Mouse (Mus musculus) neural tube, embryonic 13.5 days (tissue): ENCODE measurements around the gene Mob3a. TPM values are rescaled to one million over a fixed set of nuclear protein-coding genes. Genes with fewer than 3 reads are reported as not detected.

Experiments used
- ATAC-seq: fragments of 200-750 bp; cut with Nextera tagmentation; 2 replicates; pipeline ENCODE4 v1.8.0; 2017; ENCODE audit warnings: low read depth, mild to moderate bottlenecking, moderate TSS enrichment, moderate library complexity
- H3K27ac ChIP-seq: fragments of 300-500 bp; sonication (generic); replicated peaks from 2 replicates; pipeline ENCODE4 v1.5.1; 2015; ENCODE audit warnings: moderate library complexity, mild to moderate bottlenecking, inconsistent platforms
- H3K27me3 ChIP-seq: fragments of 300-500 bp; sonication (generic); 2 replicates; pipeline ENCODE4 v1.6.1; 2015; ENCODE audit warnings: mild to moderate bottlenecking, inconsistent platforms
- H3K36me3 ChIP-seq: fragments of 300-500 bp; sonication (generic); 2 replicates; pipeline ENCODE4 v1.6.1; 2015; ENCODE audit warnings: mild to moderate bottlenecking, inconsistent platforms
- H3K4me1 ChIP-seq: fragments of 300-500 bp; sonication (generic); replicated peaks from 2 replicates; pipeline ENCODE4 v1.6.1; 2015; ENCODE audit warnings: inconsistent platforms
- H3K4me2 ChIP-seq: fragments of 300-500 bp; sonication (generic); 2 replicates; pipeline ENCODE4 v1.6.1; 2015; ENCODE audit warnings: inconsistent platforms, mild to moderate bottlenecking, moderate library complexity
- H3K4me3 ChIP-seq: fragments of 300-500 bp; sonication (generic); 2 replicates; pipeline ENCODE4 v1.5.1; 2015; ENCODE audit warnings: mild to moderate bottlenecking, inconsistent platforms
- H3K9ac ChIP-seq: fragments of 300-500 bp; sonication (generic); 2 replicates; pipeline ENCODE4 v1.6.1; 2015; ENCODE audit warnings: moderate library complexity, mild to moderate bottlenecking, inconsistent platforms
- H3K9me3 ChIP-seq: fragments of 300-500 bp; sonication (generic); 2 replicates; pipeline ENCODE4 v1.6.1; 2016; ENCODE audit warnings: inconsistent platforms
- WGBS: fragments of 180-500 bp; shearing (Covaris S2); methylation state at CpG from one replicate; pipeline ENCODE4 v1.1.7; 2015; 5-methylcytosine and 5-hydroxymethylcytosine counted together
- polyA plus RNA-seq: library from polyadenylated mRNA; unstranded; fragments of >200 nt; fragmentation: Nextera tagmentation; extraction: Ambion mirVana; gene quantifications from 2 replicates; pipeline ENCODE4 v1.2.1, GENCODE M21; 2015

Mob3a gene
- polyA plus RNA-seq, result 46.4 and 55.1 TPM in 2 replicates

GRCm38 (mm10) chr10:80701721-80702535, at the start of gene Mob3a, which contains the start of gene Izumo4:
Gene Mob3a (minus strand): TSS chr10:80701977.
Gene Izumo4 (plus strand): TSS chr10:80702184.
- peak within 1 kb of the TSS; percentile 83 for H3K9ac ChIP-seq
- no peaks in the 10 kb centered on the region for H3K9me3 ChIP-seq
- H3K27me3 ChIP-seq, result no peaks in the 10 kb centered on the region
- peak within 1 kb of the TSS; percentile 73 for H3K4me3 ChIP-seq
- peak within 1 kb of the TSS; percentile 83 for H3K4me2 ChIP-seq
- H3K36me3 ChIP-seq, result peaks cover 19% of the 10 kb centered on the region
- ATAC-seq, result peak; percentile 97
- WGBS, result under 1% methylated on average over 59 of the region's 59 CpGs
- peaks cover 60% of the 10 kb centered on the region for H3K4me1 ChIP-seq
- peak within 1 kb of the TSS; percentile 89 for H3K27ac ChIP-seq

- Histone ChIP-seq H3K36me3 (no peaks in the 10 kb centered on the region), H3K4me3 (peak overlapping the region; percentile 13), H3K27ac (0 out of 2 replicates have a peak overlapping the region, but pooled peaks have one; percentile 42), H3K4me1 (peaks cover 26% of the 10 kb centered on the region), H3K9ac (peak overlapping the region; percentile 48; the same call in 1 of the 2 replicates), H3K9me3 (no peaks in the 10 kb centered on the region), H3K4me2 (peak overlapping the region; percentile 44), H3K27me3 (peaks cover 4% of the 10 kb centered on the region; the same call in 1 of the 2 replicates)
- 14% methylated on average over 16 of the region's 16 CpGs for whole genome bisulfite sequencing
- ATAC-seq, result no peak
Measured at GRCm38 (mm10) chr10:80751188-80751832, 49.5 kb upstream of the Mob3a start.

GRCm38 (mm10) chr10:80748609-80749008, 46.8 kb upstream of the Mob3a start:
- 18% methylated on average over 6 of the region's 6 CpGs for WGBS
- H3K36me3 ChIP-seq, result no peaks in the 10 kb centered on the region

GRCm38 (mm10) chr10:80747410-80747809, 45.6 kb upstream of the Mob3a start:
- WGBS, result 16% methylated on average over 3 of the region's 3 CpGs
- Histone ChIP-seq H3K36me3 (no peaks in the 10 kb centered on the region), H3K27ac (no peak overlapping the region), H3K9me3 (no peaks in the 10 kb centered on the region), H3K9ac (no peak overlapping the region), H3K4me2 (no peak overlapping the region), H3K4me1 (peaks cover 17% of the 10 kb centered on the region), H3K27me3 (peaks cover 7% of the 10 kb centered on the region; the same call in 1 of the 2 replicates), H3K4me3 (no peak overlapping the region)
- no peak for ATAC-seq

More at GRCm38 (mm10) chr10:80748609-80749008, 46.8 kb upstream of the Mob3a start:
- Histone ChIP-seq H3K4me2 (no peak overlapping the region), H3K9ac (0 out of 2 replicates have a peak overlapping the region, but pooled peaks have one; percentile 3), H3K27ac (no peak overlapping the region), H3K9me3 (no peaks in the 10 kb centered on the region), H3K4me3 (no peak overlapping the region), H3K4me1 (peaks cover 14% of the 10 kb centered on the region), H3K27me3 (peaks cover 7% of the 10 kb centered on the region; the same call in 1 of the 2 replicates)
- no peak for ATAC-seq

GRCm38 (mm10) chr10:80744262-80744661, 42.5 kb upstream of the Mob3a start:
- no peak for ATAC-seq
- H3K27me3 ChIP-seq, result peaks cover 7% of the 10 kb centered on the region; the same call in 1 of the 2 replicates
- no peak overlapping the region for H3K9ac ChIP-seq
- no peak overlapping the region for H3K27ac ChIP-seq
- no peak overlapping the region for H3K4me3 ChIP-seq
- no peaks in the 10 kb centered on the region for H3K9me3 ChIP-seq
- H3K36me3 ChIP-seq, result no peaks in the 10 kb centered on the region
- peaks cover 26% of the 10 kb centered on the region for H3K4me1 ChIP-seq
- WGBS, result 36% methylated on average over 5 of the region's 5 CpGs
- no peak overlapping the region for H3K4me2 ChIP-seq

- Histone ChIP-seq H3K27me3 (peaks cover 7% of the 10 kb centered on the region; the same call in 1 of the 2 replicates), H3K4me1 (peaks cover 40% of the 10 kb centered on the region), H3K4me3 (peak within 1 kb of the TSS; percentile 99), H3K9ac (peak within 1 kb of the TSS; percentile 98), H3K27ac (peak within 1 kb of the TSS; percentile 84), H3K4me2 (peak within 1 kb of the TSS; percentile 100), H3K36me3 (no peaks in the 10 kb centered on the region), H3K9me3 (no peaks in the 10 kb centered on the region)
- peak; percentile 99 for ATAC-seq
- 1% methylated on average over 25 of the region's 25 CpGs for whole genome bisulfite sequencing
Measured at GRCm38 (mm10) chr10:80742180-80742978, 40.6 kb upstream of the Mob3a start, which contains the start of gene Ap3d1. Gene Ap3d1 (minus strand): TSS chr10:80742264.

- Histone ChIP-seq H3K4me3 (peak overlapping the region; percentile 99), H3K9ac (peak overlapping the region; percentile 98), H3K27me3 (peaks cover 7% of the 10 kb centered on the region; the same call in 1 of the 2 replicates), H3K4me2 (peak overlapping the region; percentile 100), H3K27ac (peak overlapping the region; percentile 84), H3K9me3 (no peaks in the 10 kb centered on the region), H3K4me1 (peaks cover 47% of the 10 kb centered on the region), H3K36me3 (no peaks in the 10 kb centered on the region; the same call in 1 of the 2 replicates)
- ATAC-seq, result peak; percentile 14
- under 1% methylated on average over 41 of the region's 46 CpGs for WGBS
Measured at GRCm38 (mm10) chr10:80741634-80742179, 39.9 kb upstream of the Mob3a start.

GRCm38 (mm10) chr10:80741146-80741545, 39.4 kb upstream of the Mob3a start:
- Histone ChIP-seq H3K4me3 (peak overlapping the region; percentile 99), H3K9me3 (no peaks in the 10 kb centered on the region), H3K27me3 (peaks cover 2% of the 10 kb centered on the region; the same call in 1 of the 2 replicates), H3K27ac (peak overlapping the region; percentile 84), H3K4me1 (peaks cover 52% of the 10 kb centered on the region), H3K36me3 (no peaks in the 10 kb centered on the region; the same call in 1 of the 2 replicates), H3K9ac (peak overlapping the region; percentile 98), H3K4me2 (peak overlapping the region; percentile 100)
- WGBS, result 31% methylated on average over 5 of the region's 5 CpGs
- ATAC-seq, result no peak

- ATAC-seq, result no peak
- no peak overlapping the region for H3K9ac ChIP-seq
- peaks cover 7% of the 10 kb centered on the region; the same call in 1 of the 2 replicates for H3K36me3 ChIP-seq
- no peak overlapping the region for H3K4me3 ChIP-seq
- WGBS, result 73% methylated on average over 1 of the region's 1 CpGs
- H3K9me3 ChIP-seq, result no peaks in the 10 kb centered on the region
- H3K27me3 ChIP-seq, result no peaks in the 10 kb centered on the region
- H3K4me1 ChIP-seq, result peaks cover 52% of the 10 kb centered on the region
- no peak overlapping the region for H3K27ac ChIP-seq
- H3K4me2 ChIP-seq, result no peak overlapping the region
Measured at GRCm38 (mm10) chr10:80738657-80739056, 36.9 kb upstream of the Mob3a start.

GRCm38 (mm10) chr10:80736731-80737130, 35.0 kb upstream of the Mob3a start:
- H3K9me3 ChIP-seq, result no peaks in the 10 kb centered on the region
- H3K27ac ChIP-seq, result no peak overlapping the region; the same call in 1 of the 2 replicates
- H3K4me3 ChIP-seq, result no peak overlapping the region
- ATAC-seq, result no peak
- H3K4me1 ChIP-seq, result peaks cover 47% of the 10 kb centered on the region
- H3K4me2 ChIP-seq, result no peak overlapping the region
- peaks cover 26% of the 10 kb centered on the region for H3K36me3 ChIP-seq
- 86% methylated on average over 5 of the region's 5 CpGs for WGBS
- no peak overlapping the region for H3K9ac ChIP-seq
- H3K27me3 ChIP-seq, result no peaks in the 10 kb centered on the region

GRCm38 (mm10) chr10:80732611-80733101, 30.9 kb upstream of the Mob3a start:
- Histone ChIP-seq H3K9ac (no peak overlapping the region), H3K4me3 (no peak overlapping the region), H3K4me1 (peaks cover 12% of the 10 kb centered on the region), H3K27me3 (no peaks in the 10 kb centered on the region), H3K27ac (no peak overlapping the region), H3K36me3 (peaks cover 66% of the 10 kb centered on the region), H3K4me2 (no peak overlapping the region), H3K9me3 (no peaks in the 10 kb centered on the region)
- ATAC-seq, result no peak
- WGBS, result 89% methylated on average over 6 of the region's 6 CpGs
